Mouse (Mus musculus): ENCODE data around the gene Nol9.

- TF ChIP-seq EP300 (IDR thresholded peaks at IDR 0.05; ENCODE audit: insufficient read depth, low read depth, low read length) (no peak), POLR2A (IDR thresholded peaks at IDR 0.05; ENCODE audit: insufficient read depth, low read length) (no peak), CTCF (IDR thresholded peaks at IDR 0.05; ENCODE audit: low read depth, low read length) (no peak)
Observed at GRCm38 (mm10) chr4:152109509-152109908, 70.4 kb downstream of the Nol9 start.

All from ES-Bruce4 (cell line).